8 mouse cellular contexts compared by ENCODE assay signal in genomic region chr12:103425016-103425728, GRCm38 (mm10). TPM values are rescaled to one million over a fixed set of nuclear protein-coding genes. Genes with fewer than 3 reads are reported as not detected.
DNase-seq lines count a peak whose midpoint lies in the region; ATAC-seq lines count a peak whose summit lies in the region.

No protein-coding gene starts in this region.

- no peaks in the 10 kb centered on the region for H3K9me3 ChIP-seq in intestine, embryonic 16.5 days (ENCODE audit: control insufficient read depth, low read length)
- H3K9me3 ChIP-seq in neural tube, embryonic 13.5 days, result no peaks in the 10 kb centered on the region

- H3K4me2 ChIP-seq in intestine, embryonic 16.5 days (ENCODE audit: low read depth, low read length), result peak overlapping the region; percentile 89
- peak overlapping the region; percentile 97 for H3K4me2 ChIP-seq in neural tube, embryonic 13.5 days

- ATAC-seq in intestine, embryonic 16.5 days, result no peak; the same call in 1 of the 2 replicates
- peak; percentile 2 for ATAC-seq in neural tube, embryonic 13.5 days (ENCODE audit: low read depth)

- peaks cover 6% of the 10 kb centered on the region; the same call in 1 of the 2 replicates for H3K36me3 ChIP-seq in intestine, embryonic 16.5 days (ENCODE audit: control insufficient read depth, insufficient read depth, low read length)
- H3K36me3 ChIP-seq in neural tube, embryonic 13.5 days, result peaks cover 12% of the 10 kb centered on the region

- 8% methylated on average over 33 of the region's 33 CpGs for WGBS in intestine, embryonic 16.5 days
- WGBS in neural tube, embryonic 13.5 days, result 9% methylated on average over 33 of the region's 33 CpGs

- DNase-seq in embryo, embryonic 9.5 days (ENCODE audit: extremely low spot score), result peak; percentile 6
- no peak for DNase-seq in embryo, embryonic 10.5 days (ENCODE audit: low spot score)
- peak; percentile 14 for DNase-seq in urinary bladder, postnatal 14 days (ENCODE audit: low spot score)
- no peak for DNase-seq in urinary bladder, postnatal 25 days (ENCODE audit: low spot score)
- DNase-seq in gastrocnemius, adult 8-10 months (ENCODE audit: low spot score in 2 of 2), result no peak
- DNase-seq in layer of hippocampus, postnatal 10 days (ENCODE audit: low spot score in 2 of 2), result no peak

- H3K27ac ChIP-seq in intestine, embryonic 16.5 days (ENCODE audit: low read length), result no peak overlapping the region
- peak overlapping the region; percentile 46 for H3K27ac ChIP-seq in neural tube, embryonic 13.5 days (replicated peaks)

- H3K9ac ChIP-seq in intestine, embryonic 16.5 days (ENCODE audit: low read depth, low read length), result peak overlapping the region; percentile 83
- peak overlapping the region; percentile 95 for H3K9ac ChIP-seq in neural tube, embryonic 13.5 days

- no peaks in the 10 kb centered on the region for H3K27me3 ChIP-seq in intestine, embryonic 16.5 days (replicated peaks; ENCODE audit: control insufficient read depth, insufficient read depth, low read length)
- H3K27me3 ChIP-seq in neural tube, embryonic 13.5 days, result 0 out of 2 replicates have a peak, but pooled peaks cover 3% of the 10 kb centered on the region

- peaks cover 26% of the 10 kb centered on the region for H3K4me1 ChIP-seq in intestine, embryonic 16.5 days (ENCODE audit: control insufficient read depth, insufficient read depth, low read length)
- peaks cover 43% of the 10 kb centered on the region for H3K4me1 ChIP-seq in neural tube, embryonic 13.5 days (replicated peaks)

- peak overlapping the region; percentile 89 for H3K4me3 ChIP-seq in intestine, embryonic 16.5 days (ENCODE audit: low read length)
- peak overlapping the region; percentile 96 for H3K4me3 ChIP-seq in neural tube, embryonic 13.5 days

RNA-seq across cellular contexts. Expression of gene Ddx24, which starts 0.5 kb away (rescaled TPM):
- polyA plus RNA-seq in intestine, embryonic 16.5 days (2015; fragmentation: Nextera tagmentation; extraction: Ambion mirVana), result 68.2 and 85.0 TPM in 2 replicates
- polyA plus RNA-seq in neural tube, embryonic 13.5 days (2015; fragmentation: Nextera tagmentation; extraction: Ambion mirVana), result 167 and 170 TPM in 2 replicates
- total RNA-seq in gastrocnemius, adult 8-10 months (2022), result 10 to 100 TPM; 79.0 to 94.0 (median 83.7) TPM
- 100 to 1,000 TPM; 163 to 172 TPM for total RNA-seq in layer of hippocampus, postnatal 10 days (2021)

RNA-seq across cellular contexts. Expression of gene Ifi27, which starts 8.8 kb away (rescaled TPM):
- polyA plus RNA-seq in intestine, embryonic 16.5 days (2015; fragmentation: Nextera tagmentation; extraction: Ambion mirVana), result 40.8 and 45.4 TPM in 2 replicates
- polyA plus RNA-seq in neural tube, embryonic 13.5 days (2015; fragmentation: Nextera tagmentation; extraction: Ambion mirVana), result 6.2 and 9.4 TPM in 2 replicates
- 10 to 100 TPM; 53.1 to 81.9 (median 71.7) TPM for total RNA-seq in gastrocnemius, adult 8-10 months (2022)
- 10 to 100 TPM; 41.7 to 46.5 TPM for total RNA-seq in layer of hippocampus, postnatal 10 days (2021)

RNA-seq across cellular contexts. Expression of gene 9330161L09Rik, which starts 17.6 kb away (rescaled TPM):
- polyA plus RNA-seq in intestine, embryonic 16.5 days (2015; fragmentation: Nextera tagmentation; extraction: Ambion mirVana), result 0.13 TPM in 1 of 2 replicates, not detected in the other
- 0.59 and 0.92 TPM in 2 replicates for polyA plus RNA-seq in neural tube, embryonic 13.5 days (2015; fragmentation: Nextera tagmentation; extraction: Ambion mirVana)
- total RNA-seq in gastrocnemius, adult 8-10 months (2022), result 1 to 10 TPM in 2 of 4 experiments, under 1 TPM in 1, not detected in 1; 0.99 to 1.2 (median 1.2) TPM
- 1 to 10 TPM; 2.5 to 2.8 TPM for total RNA-seq in layer of hippocampus, postnatal 10 days (2021)

RNA-seq across cellular contexts. Expression of gene Ifi27l2a, which starts 18.3 kb away (rescaled TPM):
- 15.4 and 16.7 TPM in 2 replicates for polyA plus RNA-seq in intestine, embryonic 16.5 days (2015; fragmentation: Nextera tagmentation; extraction: Ambion mirVana)
- polyA plus RNA-seq in neural tube, embryonic 13.5 days (2015; fragmentation: Nextera tagmentation; extraction: Ambion mirVana), result 2.0 and 3.4 TPM in 2 replicates
- total RNA-seq in gastrocnemius, adult 8-10 months (2022), result 10 to 100 TPM in 3 of 4 experiments, 1 to 10 TPM in 1; 3.9 to 53.1 (median 26.9) TPM
- 1 to 10 TPM; 3.9 to 4.0 TPM for total RNA-seq in layer of hippocampus, postnatal 10 days (2021)

RNA-seq across cellular contexts. Expression of gene Ifi27l2b, which starts 31.9 kb away (rescaled TPM):
- 66.6 and 78.2 TPM in 2 replicates for polyA plus RNA-seq in intestine, embryonic 16.5 days (2015; fragmentation: Nextera tagmentation; extraction: Ambion mirVana)
- polyA plus RNA-seq in neural tube, embryonic 13.5 days (2015; fragmentation: Nextera tagmentation; extraction: Ambion mirVana), result not detected in 2 replicates
- total RNA-seq in gastrocnemius, adult 8-10 months (2022), result not detected
- total RNA-seq in layer of hippocampus, postnatal 10 days (2021), result not detected

Comparison
In these comparisons a context has a peak if more than half of its experiments do, and no peak if none do; other contexts are left out.
1. DNase-seq: peak in embryo, embryonic 9.5 days (single experiment) and urinary bladder, postnatal 14 days (single experiment); none in embryo, embryonic 10.5 days (single experiment), urinary bladder, postnatal 25 days (single experiment), gastrocnemius, adult 8-10 months (0 of 2) and layer of hippocampus, postnatal 10 days (0 of 2).